Mouse (Mus musculus): ENCODE results near the gene Fkbp5.

The Fkbp5 gene

GRCm38 (mm10) chr17:28460388-28460787 is 56.9 kb downstream of the Fkbp5 start:
- DNase-seq (ENCODE audit: low spot score in 2 of 2) = no peak

- DNase-seq (ENCODE audit: low spot score in 2 of 2) = no peak
Measured at GRCm38 (mm10) chr17:28455098-28455497, 62.2 kb downstream of the Fkbp5 start.

- no peak for DNase-seq (ENCODE audit: low spot score in 2 of 2)
Measured at GRCm38 (mm10) chr17:28452889-28453288, 64.4 kb downstream of the Fkbp5 start.

GRCm38 (mm10) chr17:28451914-28452313 is 65.4 kb downstream of the Fkbp5 start:
- no peak for DNase-seq (ENCODE audit: low spot score in 2 of 2)

DNA sequence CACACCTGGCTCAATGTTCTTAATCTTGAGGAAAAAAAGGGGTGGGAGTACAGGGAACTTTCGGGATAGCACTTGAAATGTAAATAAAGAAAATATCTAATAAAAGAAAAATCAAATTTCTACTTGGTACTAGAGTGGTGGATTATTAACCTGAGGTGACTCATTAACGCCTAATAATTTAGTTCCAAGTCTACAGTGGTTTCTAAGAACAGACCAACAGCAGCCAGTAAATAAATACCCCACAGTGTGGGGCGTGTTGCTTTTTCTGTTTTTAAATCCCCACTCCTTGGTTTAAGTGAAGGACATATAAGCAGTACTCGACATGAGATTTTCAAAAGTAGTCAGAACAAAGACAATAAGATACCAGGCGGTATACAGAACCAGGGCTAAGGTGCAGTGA is 65.8 kb downstream of the Fkbp5 start:
- no peak for DNase-seq (ENCODE audit: low spot score in 2 of 2)

DNA sequence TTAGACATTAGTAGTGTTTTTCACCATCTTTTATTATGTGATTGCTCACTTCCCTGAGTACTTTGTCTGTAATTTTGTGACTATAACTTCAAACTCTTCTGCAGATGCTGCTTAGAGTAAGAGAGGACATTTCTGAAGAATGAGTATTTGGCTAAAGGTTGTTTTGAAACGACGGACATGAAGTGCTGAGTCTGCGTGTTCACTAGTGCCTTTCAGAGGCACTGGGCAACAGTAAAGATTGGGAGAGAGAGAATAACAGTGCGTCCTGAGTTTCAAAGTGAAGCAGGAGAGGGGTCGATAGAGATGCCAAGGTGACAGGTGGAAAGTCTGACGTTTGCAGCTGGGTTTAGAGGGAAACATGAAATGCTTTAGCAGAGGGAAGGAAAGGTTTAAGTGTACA is 69.1 kb downstream of the Fkbp5 start:
- DNase-seq (ENCODE audit: low spot score in 2 of 2) = no peak

DNA sequence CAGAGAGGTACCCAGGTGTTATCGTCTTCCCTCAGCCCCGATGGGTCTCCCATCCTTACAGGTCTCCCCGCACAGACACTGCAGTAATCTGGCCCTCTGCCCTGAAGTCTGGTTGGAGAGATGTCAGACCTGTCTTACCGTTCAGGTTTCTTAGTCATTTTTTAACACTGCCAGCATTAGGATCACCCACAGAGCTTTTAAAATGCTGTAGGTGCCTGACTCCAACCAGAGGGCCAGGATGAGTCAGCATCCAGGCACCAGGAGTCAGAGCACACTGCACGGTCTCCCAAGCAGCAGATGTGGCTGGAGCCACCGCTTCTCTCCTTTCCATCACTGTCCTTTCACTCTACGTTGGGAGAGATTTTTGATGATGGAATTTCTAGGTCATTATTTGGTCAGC is 69.5 kb downstream of the Fkbp5 start:
- no peak for DNase-seq (ENCODE audit: low spot score in 2 of 2)

DNA sequence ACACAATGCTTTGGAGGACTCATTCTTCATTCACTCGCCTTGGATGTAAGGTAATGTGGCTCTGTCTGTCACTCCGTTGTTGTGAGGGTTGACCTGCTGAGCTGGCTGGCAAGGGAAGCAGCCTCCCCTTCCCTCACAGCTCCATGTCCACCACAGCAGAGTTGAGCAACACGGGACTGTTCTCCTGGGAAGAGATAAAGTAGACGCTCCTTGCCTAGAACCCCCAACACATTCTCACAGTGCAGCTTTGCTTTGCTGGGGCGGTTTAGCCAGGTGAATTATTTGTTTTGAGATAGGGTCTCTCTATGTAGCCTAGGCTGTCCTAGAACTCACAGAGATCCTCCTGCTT is 70.5 kb downstream of the Fkbp5 start:
- DNase-seq (ENCODE audit: low spot score in 2 of 2) = no peak

DNA sequence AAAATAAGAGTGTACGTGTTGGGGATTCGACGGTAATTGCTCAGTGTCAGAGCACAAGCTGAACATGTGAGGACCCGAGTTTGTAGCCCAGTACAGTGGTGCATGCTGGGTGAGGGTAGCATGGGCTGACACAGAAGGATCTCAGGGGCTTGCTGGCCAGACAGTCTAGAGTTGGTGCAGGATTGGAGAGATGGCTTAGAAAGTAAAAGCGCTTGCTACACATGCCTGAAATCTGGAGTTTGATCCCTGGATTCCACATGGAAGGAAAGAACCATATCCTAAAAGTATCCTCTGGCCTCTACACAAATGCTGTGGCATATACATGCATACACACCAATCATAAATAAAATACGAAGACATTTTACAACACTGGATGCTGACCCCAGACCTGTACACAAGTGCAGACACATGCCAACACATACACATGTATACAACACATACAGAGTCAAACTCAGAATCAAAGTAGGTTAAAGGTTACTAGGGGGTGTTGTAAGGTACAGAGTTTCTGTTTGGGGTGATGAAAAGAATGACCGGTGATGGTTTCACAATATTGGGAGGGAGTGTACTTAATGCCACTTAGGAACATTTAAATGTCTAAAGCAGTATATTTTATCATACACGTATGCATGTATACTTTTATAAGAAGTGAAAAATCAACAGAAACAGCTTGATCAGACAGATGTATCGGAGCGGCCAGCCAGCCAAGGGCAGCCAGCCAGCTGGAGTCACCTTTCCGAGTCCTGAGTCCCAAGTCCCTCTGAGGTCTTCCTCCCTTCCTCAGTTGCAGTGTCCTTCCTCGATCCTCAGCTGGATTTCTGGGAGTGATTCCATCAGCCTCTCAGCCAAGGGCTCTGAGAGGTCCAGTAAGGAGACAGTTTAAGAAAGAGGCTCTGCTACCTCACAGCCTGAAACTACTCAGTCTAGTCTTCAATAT is 71.2 kb downstream of the Fkbp5 start:
- peak in 1 of 2 experiments; percentile 35 for DNase-seq (ENCODE audit: low spot score in 2 of 2)

DNA sequence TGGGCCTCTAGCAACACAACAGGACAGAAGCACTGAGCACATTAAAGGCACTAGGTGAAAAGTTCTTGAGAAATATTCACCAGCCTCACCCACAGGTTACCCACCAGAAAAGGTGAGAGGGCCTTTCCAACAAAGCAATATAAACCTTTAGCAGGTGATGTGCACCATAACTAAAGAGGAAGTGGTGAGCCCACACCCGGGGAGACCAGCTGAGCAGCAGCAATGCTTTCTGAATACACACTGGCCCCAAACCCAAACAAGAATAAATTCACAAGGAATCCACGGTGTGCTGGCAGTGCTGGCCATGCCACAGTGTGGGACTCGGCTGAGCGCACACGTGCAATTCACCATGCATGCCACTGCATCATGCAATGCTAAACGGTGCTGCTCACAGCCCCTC is 74.7 kb downstream of the Fkbp5 start:
- DNase-seq (ENCODE audit: low spot score in 2 of 2) = no peak

- DNase-seq (ENCODE audit: low spot score in 2 of 2) = no peak
Measured at GRCm38 (mm10) chr17:28438342-28439115, 78.8 kb downstream of the Fkbp5 start.

DNA sequence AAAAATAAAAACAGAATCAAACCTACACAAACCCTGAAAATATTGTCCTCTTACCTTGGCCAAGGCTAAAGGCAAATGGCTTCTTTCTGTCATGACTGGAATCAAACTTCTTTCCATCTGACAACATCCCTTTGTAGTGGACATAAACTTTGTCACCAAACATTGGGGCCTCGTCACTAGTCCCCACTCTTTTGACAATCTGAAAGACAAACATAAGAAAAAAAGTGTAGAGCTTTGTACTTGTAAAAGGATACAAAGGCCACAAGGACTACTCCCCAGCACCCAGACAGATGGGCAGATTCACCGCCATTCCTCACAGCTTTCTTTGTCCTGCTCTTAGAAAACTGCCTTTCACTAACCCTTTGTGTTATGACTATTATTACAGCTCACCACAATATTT is 79.4 kb downstream of the Fkbp5 start:
- no peak for DNase-seq (ENCODE audit: low spot score in 2 of 2)

DNA sequence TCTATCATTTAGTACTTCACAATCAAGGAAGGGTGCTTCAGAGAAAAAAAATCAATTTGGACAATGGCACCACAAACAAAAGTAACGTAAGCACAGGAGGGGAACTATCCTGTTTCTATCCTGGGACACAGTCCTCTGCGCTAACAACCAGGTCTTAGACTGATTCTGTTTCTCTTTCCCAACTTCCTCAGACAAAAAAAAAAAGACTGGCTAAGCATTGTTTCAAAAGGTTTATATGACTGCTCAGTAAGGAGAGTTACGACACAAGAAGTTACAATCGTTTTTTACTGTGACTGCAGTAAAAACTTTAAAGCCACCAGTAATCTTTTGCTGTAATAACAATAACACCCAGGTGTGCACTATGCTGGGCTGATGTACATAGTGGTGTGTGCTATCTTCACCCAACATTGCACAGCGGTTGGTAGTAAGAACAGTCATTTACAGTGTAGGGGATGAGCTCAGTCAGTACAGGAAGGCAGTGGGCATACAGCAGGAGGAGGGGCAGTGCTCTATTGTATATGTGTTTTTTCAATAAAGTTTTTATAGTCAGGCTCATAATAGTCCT is 82.3 kb downstream of the Fkbp5 start:
- no peak for DNase-seq (ENCODE audit: low spot score in 2 of 2)

GRCm38 (mm10) chr17:28433029-28433428 is 84.3 kb downstream of the Fkbp5 start:
- DNase-seq (ENCODE audit: low spot score in 2 of 2) = no peak

DNA sequence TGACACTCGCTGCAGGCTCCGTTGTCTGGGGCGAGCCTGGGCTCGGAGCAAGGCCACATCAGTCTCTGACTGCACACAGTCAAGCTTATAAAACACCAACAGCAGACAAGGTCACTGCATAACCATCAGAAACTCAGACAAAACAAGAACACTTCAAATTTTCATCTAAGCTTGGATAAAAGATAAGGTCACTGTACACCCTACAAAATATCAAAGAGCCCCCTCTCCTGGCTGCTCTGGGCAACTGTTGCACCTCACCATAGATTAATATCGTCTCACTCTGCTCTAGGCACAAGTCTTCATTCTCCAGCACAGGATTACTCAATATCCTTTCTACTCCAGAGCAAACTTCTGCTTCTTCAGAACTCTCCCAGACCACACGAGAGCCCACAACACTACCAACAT is 85.4 kb downstream of the Fkbp5 start:
- DNase-seq (ENCODE audit: low spot score in 2 of 2) = no peak

GRCm38 (mm10) chr17:28431038-28431437 is 86.3 kb downstream of the Fkbp5 start:
- no peak for DNase-seq (ENCODE audit: low spot score in 2 of 2)

- DNase-seq (ENCODE audit: low spot score in 2 of 2) = peak in 1 of 2 experiments; percentile 68
Measured at GRCm38 (mm10) chr17:28428474-28429258, 88.7 kb downstream of the Fkbp5 start.

- no peak for DNase-seq (ENCODE audit: low spot score in 2 of 2)
Measured at GRCm38 (mm10) chr17:28427666-28428065, 89.7 kb downstream of the Fkbp5 start.

- peak in 1 of 2 experiments; percentile 68 for DNase-seq (ENCODE audit: low spot score in 2 of 2)
Measured at GRCm38 (mm10) chr17:28424373-28424772, 93.0 kb downstream of the Fkbp5 start.

- DNase-seq (ENCODE audit: low spot score in 2 of 2) = no peak
Measured at GRCm38 (mm10) chr17:28421071-28421470, 96.3 kb downstream of the Fkbp5 start.

DNA sequence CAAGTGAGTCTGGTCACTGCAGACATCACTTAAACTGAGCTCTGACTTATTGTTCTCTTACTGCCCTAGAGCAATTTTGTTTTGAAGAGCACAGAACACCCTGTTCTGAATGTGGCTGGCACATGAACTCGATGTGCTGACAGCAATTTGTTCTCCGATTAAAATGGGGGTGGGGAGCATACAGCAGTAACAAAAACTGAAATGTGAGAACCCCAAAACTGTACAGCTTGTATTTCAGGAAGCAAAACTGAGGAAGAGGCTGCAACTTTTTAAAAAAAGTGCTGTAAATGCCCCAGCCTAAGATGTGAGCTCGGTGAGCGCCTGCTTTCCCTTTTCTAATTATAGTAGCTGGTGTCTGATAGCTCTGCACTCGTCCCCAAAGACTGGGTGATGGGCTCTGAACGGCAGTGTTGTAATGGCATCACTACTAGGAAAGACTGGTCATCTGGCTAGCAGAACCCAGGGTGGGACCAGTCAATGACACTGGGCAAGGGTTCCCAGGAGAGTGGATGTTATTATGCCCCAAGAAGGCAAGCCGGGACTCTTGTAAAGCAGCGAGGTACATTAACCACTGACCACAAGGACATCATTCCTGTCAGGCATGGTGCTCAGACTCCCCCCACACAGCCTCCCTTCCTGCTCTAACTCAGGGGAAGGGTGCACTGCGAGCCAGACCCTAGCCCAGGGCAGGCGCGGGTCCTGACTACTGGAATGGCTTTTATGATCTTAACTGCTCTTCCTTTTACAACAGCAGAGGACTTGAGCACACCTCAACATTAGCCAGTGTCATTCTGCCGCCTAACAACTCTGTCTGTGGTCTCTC is 96.9 kb downstream of the Fkbp5 start:
- DNase-seq (ENCODE audit: low spot score in 2 of 2) = peak in 1 of 2 experiments; percentile 64

All from urinary bladder, postnatal 36 days (tissue).